Mouse (Mus musculus): Measurements from ENCODE around the gene Slc24a3. TPM values are rescaled to one million over a fixed set of nuclear protein-coding genes. Genes with fewer than 3 reads are reported as not detected.

Gene Slc24a3
- polyA plus RNA-seq, 1 experiment from 2014 or later: 2.1 TPM

- DNase-seq (ENCODE audit: low spot score) (no peak), ATAC-seq (replicated peaks; ENCODE audit: low FRiP score) (no peak)
- H3K4me2 ChIP-seq: no peak overlapping the region
- no peaks in the 10 kb centered on the region for H3K27me3 ChIP-seq (replicated peaks; ENCODE audit: control insufficient read depth, insufficient read depth, low read length)
- no peaks in the 10 kb centered on the region for H3K9me3 ChIP-seq (ENCODE audit: control insufficient read depth, low read length)
- no peak overlapping the region for H3K4me3 ChIP-seq (ENCODE audit: low read depth, low read length)
- no peak overlapping the region for H3K9ac ChIP-seq (ENCODE audit: low read depth, low read length)
- H3K36me3 ChIP-seq (ENCODE audit: control insufficient read depth, insufficient read depth, low read length): no peaks in the 10 kb centered on the region
- no peak overlapping the region for H3K27ac ChIP-seq (ENCODE audit: low read depth, low read length)
- H3K4me1 ChIP-seq (replicated peaks; ENCODE audit: control insufficient read depth, insufficient read depth, low read length): no peaks in the 10 kb centered on the region
These were observed 165.9 kb downstream of the Slc24a3 start for GRCm38 (mm10) chr2:145333466-145333865.

- Histone ChIP-seq H3K9me3 (ENCODE audit: control insufficient read depth, low read length) (no peaks in the 10 kb centered on the region), H3K36me3 (ENCODE audit: control insufficient read depth, insufficient read depth, low read length) (no peaks in the 10 kb centered on the region), H3K27ac (ENCODE audit: low read depth, low read length) (no peak overlapping the region), H3K4me2 (no peak overlapping the region), H3K4me1 (replicated peaks; ENCODE audit: control insufficient read depth, insufficient read depth, low read length) (no peaks in the 10 kb centered on the region), H3K4me3 (ENCODE audit: low read depth, low read length) (no peak overlapping the region), H3K9ac (ENCODE audit: low read depth, low read length) (no peak overlapping the region), H3K27me3 (replicated peaks; ENCODE audit: control insufficient read depth, insufficient read depth, low read length) (no peaks in the 10 kb centered on the region)
- ATAC-seq (replicated peaks; ENCODE audit: low FRiP score) (no peak), DNase-seq (ENCODE audit: low spot score) (no peak)
These were observed 168.9 kb downstream of the Slc24a3 start for GRCm38 (mm10) chr2:145336406-145336805.

- WGBS: 79% methylated on average over 2 of the region's 2 CpGs
These were observed 173.3 kb downstream of the Slc24a3 start for GRCm38 (mm10) chr2:145340816-145341215.

GRCm38 (mm10) chr2:145342956-145343355, 175.4 kb downstream of the Slc24a3 start:
- ATAC-seq (replicated peaks; ENCODE audit: low FRiP score): no peak
- H3K9me3 ChIP-seq (ENCODE audit: control insufficient read depth, low read length): no peaks in the 10 kb centered on the region
- no peak overlapping the region for H3K27ac ChIP-seq (ENCODE audit: low read depth, low read length)
- WGBS: 68% methylated on average over 4 of the region's 4 CpGs
- H3K4me2 ChIP-seq: no peak overlapping the region
- H3K4me1 ChIP-seq (replicated peaks; ENCODE audit: control insufficient read depth, insufficient read depth, low read length): no peaks in the 10 kb centered on the region
- DNase-seq (ENCODE audit: low spot score): no peak
- no peaks in the 10 kb centered on the region for H3K36me3 ChIP-seq (ENCODE audit: control insufficient read depth, insufficient read depth, low read length)
- H3K9ac ChIP-seq (ENCODE audit: low read depth, low read length): no peak overlapping the region
- no peak overlapping the region for H3K4me3 ChIP-seq (ENCODE audit: low read depth, low read length)
- no peaks in the 10 kb centered on the region for H3K27me3 ChIP-seq (replicated peaks; ENCODE audit: control insufficient read depth, insufficient read depth, low read length)

More at GRCm38 (mm10) chr2:145340816-145341215, 173.3 kb downstream of the Slc24a3 start:
- H3K36me3 ChIP-seq (ENCODE audit: control insufficient read depth, insufficient read depth, low read length): no peaks in the 10 kb centered on the region
- H3K27ac ChIP-seq (ENCODE audit: low read depth, low read length): no peak overlapping the region
- H3K4me2 ChIP-seq: no peak overlapping the region
- ATAC-seq (replicated peaks; ENCODE audit: low FRiP score) (no peak), DNase-seq (ENCODE audit: low spot score) (no peak)
- H3K4me1 ChIP-seq (replicated peaks; ENCODE audit: control insufficient read depth, insufficient read depth, low read length): no peaks in the 10 kb centered on the region
- no peaks in the 10 kb centered on the region for H3K9me3 ChIP-seq (ENCODE audit: control insufficient read depth, low read length)
- no peak overlapping the region for H3K4me3 ChIP-seq (ENCODE audit: low read depth, low read length)
- H3K27me3 ChIP-seq (replicated peaks; ENCODE audit: control insufficient read depth, insufficient read depth, low read length): no peaks in the 10 kb centered on the region
- no peak overlapping the region for H3K9ac ChIP-seq (ENCODE audit: low read depth, low read length)

GRCm38 (mm10) chr2:145344521-145344920, 177.0 kb downstream of the Slc24a3 start:
- ATAC-seq (replicated peaks; ENCODE audit: low FRiP score): no peak
- no peaks in the 10 kb centered on the region for H3K36me3 ChIP-seq (ENCODE audit: control insufficient read depth, insufficient read depth, low read length)

GRCm38 (mm10) chr2:145353801-145354200, 186.2 kb downstream of the Slc24a3 start:
- Histone ChIP-seq H3K36me3 (ENCODE audit: control insufficient read depth, insufficient read depth, low read length) (no peaks in the 10 kb centered on the region), H3K4me1 (replicated peaks; ENCODE audit: control insufficient read depth, insufficient read depth, low read length) (no peaks in the 10 kb centered on the region), H3K9ac (ENCODE audit: low read depth, low read length) (no peak overlapping the region), H3K27ac (ENCODE audit: low read depth, low read length) (no peak overlapping the region), H3K4me2 (no peak overlapping the region), H3K4me3 (ENCODE audit: low read depth, low read length) (no peak overlapping the region), H3K27me3 (replicated peaks; ENCODE audit: control insufficient read depth, insufficient read depth, low read length) (no peaks in the 10 kb centered on the region), H3K9me3 (ENCODE audit: control insufficient read depth, low read length) (no peaks in the 10 kb centered on the region)
- WGBS: 80% methylated on average over 1 of the region's 1 CpGs
- ATAC-seq (replicated peaks; ENCODE audit: low FRiP score) (no peak), DNase-seq (ENCODE audit: low spot score) (no peak)

More at GRCm38 (mm10) chr2:145344521-145344920, 177.0 kb downstream of the Slc24a3 start:
- H3K27me3 ChIP-seq (replicated peaks; ENCODE audit: control insufficient read depth, insufficient read depth, low read length): no peaks in the 10 kb centered on the region
- H3K9ac ChIP-seq (ENCODE audit: low read depth, low read length): no peak overlapping the region
- no peak overlapping the region for H3K27ac ChIP-seq (ENCODE audit: low read depth, low read length)
- no peak overlapping the region for H3K4me2 ChIP-seq
- no peak overlapping the region for H3K4me3 ChIP-seq (ENCODE audit: low read depth, low read length)
- H3K4me1 ChIP-seq (replicated peaks; ENCODE audit: control insufficient read depth, insufficient read depth, low read length): no peaks in the 10 kb centered on the region
- no peak for DNase-seq (ENCODE audit: low spot score)
- 78% methylated on average over 1 of the region's 1 CpGs for WGBS
- no peaks in the 10 kb centered on the region for H3K9me3 ChIP-seq (ENCODE audit: control insufficient read depth, low read length)

- Histone ChIP-seq H3K4me3 (ENCODE audit: low read depth, low read length) (no peak overlapping the region), H3K4me1 (replicated peaks; ENCODE audit: control insufficient read depth, insufficient read depth, low read length) (no peaks in the 10 kb centered on the region), H3K9ac (ENCODE audit: low read depth, low read length) (no peak overlapping the region), H3K36me3 (ENCODE audit: control insufficient read depth, insufficient read depth, low read length) (no peaks in the 10 kb centered on the region), H3K9me3 (ENCODE audit: control insufficient read depth, low read length) (no peaks in the 10 kb centered on the region), H3K27ac (ENCODE audit: low read depth, low read length) (no peak overlapping the region), H3K27me3 (replicated peaks; ENCODE audit: control insufficient read depth, insufficient read depth, low read length) (no peaks in the 10 kb centered on the region), H3K4me2 (no peak overlapping the region)
- DNase-seq (ENCODE audit: low spot score): no peak
- ATAC-seq (replicated peaks; ENCODE audit: low FRiP score): no peak
- 74% methylated on average over 6 of the region's 6 CpGs for WGBS
These were observed 190.8 kb downstream of the Slc24a3 start for GRCm38 (mm10) chr2:145358236-145358942.

GRCm38 (mm10) chr2:145363604-145364003, 196.1 kb downstream of the Slc24a3 start:
- ATAC-seq (replicated peaks; ENCODE audit: low FRiP score): no peak
- H3K4me1 ChIP-seq (replicated peaks; ENCODE audit: control insufficient read depth, insufficient read depth, low read length): no peaks in the 10 kb centered on the region
- H3K9me3 ChIP-seq (ENCODE audit: control insufficient read depth, low read length): no peaks in the 10 kb centered on the region
- no peak overlapping the region for H3K4me3 ChIP-seq (ENCODE audit: low read depth, low read length)
- no peak for DNase-seq (ENCODE audit: low spot score)
- no peak overlapping the region for H3K4me2 ChIP-seq
- WGBS: 71% methylated on average over 2 of the region's 2 CpGs
- no peaks in the 10 kb centered on the region for H3K36me3 ChIP-seq (ENCODE audit: control insufficient read depth, insufficient read depth, low read length)
- H3K27me3 ChIP-seq (replicated peaks; ENCODE audit: control insufficient read depth, insufficient read depth, low read length): no peaks in the 10 kb centered on the region
- no peak overlapping the region for H3K9ac ChIP-seq (ENCODE audit: low read depth, low read length)
- H3K27ac ChIP-seq (ENCODE audit: low read depth, low read length): no peak overlapping the region

GRCm38 (mm10) chr2:145368701-145369100, 201.1 kb downstream of the Slc24a3 start:
- DNase-seq (ENCODE audit: low spot score): no peak
- Histone ChIP-seq H3K4me3 (ENCODE audit: low read depth, low read length) (no peak overlapping the region), H3K9ac (ENCODE audit: low read depth, low read length) (no peak overlapping the region), H3K36me3 (ENCODE audit: control insufficient read depth, insufficient read depth, low read length) (no peaks in the 10 kb centered on the region), H3K4me2 (no peak overlapping the region), H3K27ac (ENCODE audit: low read depth, low read length) (no peak overlapping the region), H3K9me3 (ENCODE audit: control insufficient read depth, low read length) (no peaks in the 10 kb centered on the region), H3K27me3 (replicated peaks; ENCODE audit: control insufficient read depth, insufficient read depth, low read length) (no peaks in the 10 kb centered on the region), H3K4me1 (replicated peaks; ENCODE audit: control insufficient read depth, insufficient read depth, low read length) (no peaks in the 10 kb centered on the region)
- 58% methylated on average over 2 of the region's 2 CpGs for WGBS
- ATAC-seq (replicated peaks; ENCODE audit: low FRiP score): no peak

All from liver, embryonic 11.5 days (tissue).